Mouse (Mus musculus) left cerebral cortex, adult 11 months (tissue): Measurements from ENCODE around the gene Lrp2bp.

Experiments
- DNase-seq: peaks from one replicate; pipeline ENCODE4 v3.0.0; 2022; ENCODE audit warnings: low spot score

Gene Lrp2bp

DNA sequence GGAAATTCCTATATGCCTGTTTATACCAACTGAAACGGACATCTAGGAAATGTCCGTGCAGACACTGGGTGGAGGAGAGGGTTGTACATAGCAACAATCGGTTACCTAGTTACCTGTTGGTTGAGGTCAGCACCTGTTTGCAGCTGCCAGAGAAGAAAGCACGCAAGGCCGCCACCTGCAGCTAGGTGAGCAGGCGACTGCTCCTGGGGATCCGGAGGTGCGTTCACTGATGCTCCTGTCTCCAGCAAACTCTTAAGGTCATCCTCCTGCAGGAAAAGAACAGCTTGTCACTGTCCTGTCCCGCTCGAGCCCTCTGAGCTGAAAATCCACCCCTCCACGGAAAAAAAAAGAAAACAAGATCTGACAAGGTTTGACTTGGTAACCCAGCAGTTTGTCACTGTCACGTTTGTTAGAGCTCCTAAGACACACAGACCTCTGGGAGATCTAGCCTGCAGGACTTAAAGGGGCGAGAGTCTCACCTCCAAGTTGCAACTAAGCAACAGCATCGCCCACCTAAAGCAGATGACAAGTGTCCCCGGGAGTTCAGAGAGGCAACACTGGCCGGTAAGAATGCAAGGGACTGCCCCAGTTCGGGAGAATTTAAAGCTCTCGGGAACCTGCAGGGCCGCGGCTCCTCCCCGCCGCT lies at the start of gene Lrp2bp:
Lrp2bp (plus strand) TSS at position 166 of the 646 bp plus-strand sequence.
- no peak for DNase-seq

DNA sequence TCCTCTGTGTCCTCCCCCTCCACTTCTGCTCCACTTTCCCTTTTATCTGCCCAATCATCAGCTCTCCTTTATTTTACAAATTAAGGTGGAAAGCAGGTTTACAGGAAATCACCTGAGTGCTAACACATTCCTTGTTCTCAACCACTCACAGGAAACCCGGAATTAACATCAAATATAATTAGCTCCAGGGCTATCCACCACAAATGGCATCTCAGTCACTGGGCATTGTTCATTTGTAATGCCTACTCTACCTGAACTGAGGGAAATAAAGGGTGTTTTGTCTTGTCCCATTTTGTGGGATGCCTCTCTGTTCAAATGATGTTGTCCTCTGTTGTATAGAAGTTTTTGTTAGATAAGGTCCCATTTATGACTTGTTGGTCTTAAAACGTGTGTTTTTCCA lies 48.5 kb upstream of the Lrp2bp start:
- no peak for DNase-seq

DNA sequence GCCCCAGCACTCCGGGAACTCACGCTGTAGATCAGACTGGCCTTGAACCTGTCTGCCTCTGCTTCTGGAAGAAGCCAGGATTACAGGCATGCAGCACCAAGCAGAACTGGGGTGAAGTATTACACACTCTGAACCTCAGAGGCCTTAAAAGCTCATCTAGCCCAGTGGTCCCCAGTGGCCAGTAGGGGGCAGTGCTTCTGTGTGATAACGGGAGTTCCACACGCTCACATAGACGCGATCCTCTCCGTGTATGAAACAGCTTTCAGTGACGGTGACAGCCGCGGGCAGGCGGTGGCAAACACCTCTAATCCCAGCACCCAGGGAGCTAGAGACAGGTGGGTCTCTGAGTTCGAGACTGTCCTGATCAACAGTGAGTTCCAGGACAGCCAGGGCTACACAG lies 28.2 kb upstream of the Lrp2bp start:
- no peak for DNase-seq

DNA sequence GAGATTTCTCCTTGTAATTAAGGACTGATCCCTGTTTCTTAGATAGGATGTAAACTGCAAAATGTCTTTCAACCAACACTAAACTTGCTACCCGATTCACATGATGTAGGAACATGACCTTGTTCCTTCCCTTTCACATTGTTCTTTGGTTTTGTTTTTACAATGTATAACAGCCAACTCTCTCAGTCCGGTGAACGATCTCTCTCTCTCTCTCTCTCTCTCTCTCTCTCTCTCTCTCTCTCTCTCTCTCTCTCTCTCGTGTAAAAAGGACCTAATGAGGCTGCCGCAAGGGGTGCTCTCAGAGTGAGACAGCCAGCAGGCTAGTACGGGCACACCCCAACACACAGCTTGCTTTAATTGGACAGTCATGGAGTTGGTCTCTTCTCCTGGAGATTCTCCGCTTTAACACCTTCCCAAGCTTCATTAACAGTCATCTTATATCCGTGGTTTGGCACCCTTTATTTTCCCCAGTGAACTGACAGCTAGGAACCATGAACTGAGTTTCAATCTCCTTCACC lies 25.1 kb upstream of the Lrp2bp start:
- no peak for DNase-seq

DNA sequence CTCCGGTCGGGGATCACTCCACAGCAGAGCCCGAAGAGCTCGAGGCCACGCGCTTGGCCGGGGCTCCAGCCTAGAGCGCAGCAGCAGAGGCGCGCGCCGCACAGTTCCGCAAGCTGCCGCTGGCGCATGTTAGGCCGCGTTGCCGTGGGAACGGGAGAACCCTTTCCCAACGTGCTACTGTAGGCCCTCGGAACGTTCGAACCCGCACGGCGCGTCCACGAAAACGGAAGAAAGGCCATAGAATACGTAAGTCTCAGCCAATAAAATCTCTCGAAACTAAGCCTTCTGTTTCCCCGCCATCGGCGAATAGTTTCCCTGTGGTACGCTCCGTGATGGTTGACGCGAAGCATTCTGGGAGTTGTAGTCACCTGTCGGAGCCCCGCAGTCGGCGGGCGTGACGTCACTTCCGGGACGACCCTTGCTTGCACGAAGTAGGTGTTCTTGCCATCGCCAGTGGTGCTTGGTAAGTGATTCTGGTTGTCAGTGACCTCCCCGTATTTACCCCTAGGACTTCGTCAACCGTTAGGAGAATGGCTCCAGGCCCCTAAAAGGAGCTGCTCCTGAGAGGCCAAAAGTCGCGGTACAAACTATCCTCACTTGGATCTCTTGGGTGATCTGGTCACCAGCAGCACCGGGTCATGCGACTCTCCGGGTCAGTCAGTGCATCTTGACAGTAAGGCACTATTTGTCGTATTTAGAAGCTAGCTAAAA lies 23.8 kb upstream of the Lrp2bp start, which contains the start of the genes 1700029J07Rik and Ufsp2:
1700029J07Rik (minus strand) TSS at position 127 of the 711 bp plus-strand sequence.
Ufsp2 (plus strand) TSS at position 403 of the 711 bp plus-strand sequence.
- peak; percentile 99 for DNase-seq

DNA sequence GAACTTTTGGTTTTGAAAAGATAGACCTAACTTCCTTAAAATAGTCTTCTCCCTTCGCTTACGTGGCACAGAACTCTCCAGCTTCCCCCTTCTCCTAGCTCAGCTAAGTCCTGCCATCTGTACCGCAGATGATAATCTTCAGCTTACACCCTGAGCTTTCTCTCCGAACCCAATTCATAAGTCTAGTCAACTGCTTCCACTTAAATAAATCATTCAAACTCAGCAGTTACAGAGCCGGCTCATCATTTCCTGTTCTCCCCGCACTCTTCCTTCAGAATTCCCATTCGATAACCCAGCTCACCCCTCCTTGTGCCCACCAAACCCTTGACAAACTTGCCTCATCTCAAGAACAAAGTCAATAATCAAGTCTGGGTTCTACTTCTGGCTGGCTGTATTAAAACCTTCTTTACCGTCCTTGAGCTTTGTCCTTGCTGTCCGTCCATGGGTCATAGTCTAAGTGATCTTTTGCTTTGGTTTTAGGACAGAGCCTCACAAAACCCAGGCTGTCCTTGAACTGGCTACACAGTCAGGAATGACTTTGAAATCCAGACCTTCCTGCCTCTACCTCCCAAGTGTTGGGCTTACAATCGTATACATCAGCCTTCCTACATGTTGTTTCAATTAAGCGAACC lies 23.1 kb upstream of the Lrp2bp start:
- no peak for DNase-seq

DNA sequence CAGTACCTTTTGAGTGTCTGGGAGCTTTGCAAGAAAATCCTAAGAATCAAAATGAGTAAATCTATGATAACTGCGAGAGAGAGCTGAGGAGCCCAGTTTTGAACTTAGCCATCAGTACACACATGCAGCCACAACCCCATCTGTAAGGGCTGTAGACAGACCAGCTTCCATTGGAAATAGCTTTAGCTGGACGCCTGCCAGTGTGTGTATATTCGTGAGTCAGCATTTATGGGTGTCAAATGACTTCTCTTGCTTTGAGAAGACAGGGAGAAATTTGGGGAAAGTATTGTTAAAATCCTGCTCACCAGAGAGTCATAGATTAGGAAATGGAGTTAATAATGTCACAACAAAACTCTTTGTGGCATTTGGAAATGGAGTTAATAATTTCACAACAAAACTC lies 12.4 kb upstream of the Lrp2bp start:
- no peak for DNase-seq

DNA sequence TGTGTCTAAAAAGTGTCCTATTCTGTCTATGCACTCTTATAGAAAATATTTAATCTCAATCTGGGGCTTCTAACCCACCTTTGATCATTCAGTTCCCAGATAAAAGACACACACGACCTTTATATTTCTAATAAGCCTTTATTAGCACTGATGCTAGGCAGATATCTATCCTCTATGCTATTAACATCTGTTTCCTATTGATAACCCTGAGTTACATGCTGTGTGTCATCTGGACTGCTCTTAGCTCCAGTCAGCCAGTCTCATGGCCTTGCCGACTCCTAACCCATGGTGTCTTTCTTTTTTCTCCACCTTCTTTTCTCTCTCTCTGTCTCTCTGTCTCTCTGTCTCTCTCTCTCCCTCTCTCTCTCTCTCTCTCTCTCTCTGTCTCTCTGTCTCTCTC lies 10.9 kb upstream of the Lrp2bp start:
- no peak for DNase-seq

DNA sequence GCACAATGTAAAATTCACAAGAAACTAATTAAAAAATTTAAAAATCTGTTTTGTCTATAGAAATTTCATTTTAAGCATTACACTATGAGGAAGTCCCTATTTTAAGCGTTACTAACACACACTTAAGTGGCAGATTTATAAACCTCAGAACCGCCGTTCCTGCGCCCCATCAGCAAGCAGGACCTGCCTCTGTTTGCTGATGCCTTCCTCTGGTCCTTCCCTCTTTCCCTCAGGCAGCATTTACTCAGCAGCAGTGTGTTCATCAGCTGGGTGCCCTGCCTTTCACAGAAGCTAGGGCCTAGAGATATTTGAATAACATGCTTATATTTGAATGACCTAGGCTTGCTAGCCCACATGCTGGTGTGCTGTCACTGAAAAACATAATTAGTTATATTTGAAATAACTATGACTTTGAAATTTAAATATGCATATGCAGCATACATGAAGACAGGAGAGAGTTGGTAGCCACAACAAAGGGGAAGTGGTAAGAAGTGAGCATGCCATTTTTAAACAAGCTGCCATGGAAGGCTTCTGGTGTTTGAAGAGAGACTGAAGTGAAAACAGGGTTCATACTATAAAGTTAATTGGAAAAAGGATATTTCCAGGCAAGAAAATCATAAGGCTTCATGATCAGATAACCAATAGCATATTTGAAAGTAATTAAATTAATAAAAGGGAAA lies 8.3 kb upstream of the Lrp2bp start:
- no peak for DNase-seq

DNA sequence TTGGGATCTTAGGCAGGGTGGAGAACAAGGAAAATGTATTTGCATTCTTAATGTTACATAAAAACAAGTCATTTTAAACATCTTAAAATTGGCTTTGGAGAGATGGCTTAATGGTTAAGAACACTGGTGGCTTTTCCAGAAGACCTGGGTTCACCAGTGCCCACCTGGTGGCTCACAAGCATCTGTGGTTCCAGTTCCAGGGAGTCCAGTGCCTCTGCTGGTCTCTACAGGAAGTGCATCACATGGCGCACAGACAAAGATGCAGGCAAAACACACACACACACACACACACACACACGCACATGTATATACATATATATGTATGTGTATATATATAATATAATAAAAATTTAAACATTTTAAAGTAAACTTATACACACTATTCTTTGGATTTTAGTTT lies 5.0 kb upstream of the Lrp2bp start:
- DNase-seq = no peak

DNA sequence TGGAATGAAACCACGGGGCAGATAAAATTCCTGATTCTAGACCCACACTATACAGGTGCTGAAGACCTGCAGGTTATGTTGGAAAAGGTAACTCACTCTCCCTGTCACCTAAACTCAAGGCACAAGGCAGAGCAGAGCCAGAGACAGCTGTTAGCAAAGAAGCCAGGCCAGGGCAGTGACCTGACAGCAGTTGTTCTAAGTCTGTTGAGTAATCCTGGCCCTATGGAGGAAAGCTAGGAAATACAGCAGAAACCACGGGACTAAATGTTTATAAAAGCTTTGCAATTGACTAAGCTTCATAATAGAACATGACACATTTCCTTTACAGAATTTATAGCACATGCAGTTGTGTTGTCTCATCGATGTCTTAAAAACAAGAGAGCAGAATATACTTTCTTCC lies 3.5 kb upstream of the Lrp2bp start:
- DNase-seq = no peak

DNA sequence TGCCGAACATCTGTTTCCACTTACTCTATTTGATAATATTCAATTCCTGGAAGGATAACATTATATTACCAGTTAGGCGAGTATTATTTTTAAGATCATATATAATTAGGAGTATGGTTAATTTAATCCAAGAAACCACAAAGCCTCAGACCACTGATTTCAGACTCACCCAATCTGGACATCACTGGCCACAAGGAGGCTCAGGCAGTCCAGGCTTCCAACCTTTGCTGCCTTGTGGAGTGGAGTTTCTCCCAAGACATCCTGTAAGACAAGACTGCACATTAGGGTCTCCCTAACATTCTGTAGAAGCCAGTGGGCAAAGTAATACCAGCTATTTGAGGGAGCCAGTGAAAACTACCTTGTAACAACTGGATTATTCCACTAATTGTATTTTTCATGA lies 875 bp upstream of the Lrp2bp start:
- DNase-seq = no peak

DNA sequence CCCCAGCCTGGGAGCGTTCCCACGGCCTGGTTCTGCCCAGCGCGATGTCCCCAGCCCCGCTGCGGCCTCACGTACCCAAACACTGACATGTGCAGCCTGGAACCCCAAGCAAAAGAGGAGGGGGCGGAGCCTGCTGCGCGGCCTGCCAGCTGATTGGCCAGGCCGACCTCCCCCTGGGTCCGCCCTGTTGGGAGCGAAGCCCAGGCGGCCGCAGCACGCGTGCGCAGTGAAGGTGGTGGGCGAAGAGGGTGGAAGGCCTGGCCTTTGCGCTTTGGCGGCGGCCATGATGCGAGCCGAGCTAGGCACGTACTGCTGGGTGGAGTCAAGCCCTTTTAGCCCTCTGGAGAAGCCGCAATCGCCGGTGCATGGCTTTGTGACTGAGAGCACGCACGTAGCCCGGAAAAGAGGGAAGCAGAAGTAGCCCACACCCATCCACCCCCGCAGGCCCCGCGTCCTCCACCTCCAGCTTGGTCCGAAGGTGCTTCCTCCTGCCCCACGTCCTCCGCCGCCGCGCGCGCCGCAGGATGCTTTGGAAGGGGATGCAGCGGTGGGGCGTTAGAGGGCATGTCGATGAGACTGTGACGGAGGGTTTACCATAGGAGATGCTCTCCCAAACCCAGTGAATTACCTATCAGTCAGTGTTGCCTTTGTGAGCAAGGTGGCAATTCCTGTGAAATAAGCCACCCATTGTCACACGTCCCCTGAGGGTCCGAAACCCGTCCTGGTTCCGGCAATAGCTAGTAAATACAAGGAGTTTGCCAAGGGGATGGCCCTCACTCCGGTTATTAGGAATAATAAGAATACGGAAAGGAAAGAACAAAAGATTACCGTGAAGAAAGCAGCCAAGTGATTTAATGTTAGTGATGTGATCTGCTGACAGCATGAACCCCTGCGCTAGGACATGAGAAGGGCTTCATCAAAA lies 942 bp downstream of the Lrp2bp start:
- peak; percentile 97 for DNase-seq

DNA sequence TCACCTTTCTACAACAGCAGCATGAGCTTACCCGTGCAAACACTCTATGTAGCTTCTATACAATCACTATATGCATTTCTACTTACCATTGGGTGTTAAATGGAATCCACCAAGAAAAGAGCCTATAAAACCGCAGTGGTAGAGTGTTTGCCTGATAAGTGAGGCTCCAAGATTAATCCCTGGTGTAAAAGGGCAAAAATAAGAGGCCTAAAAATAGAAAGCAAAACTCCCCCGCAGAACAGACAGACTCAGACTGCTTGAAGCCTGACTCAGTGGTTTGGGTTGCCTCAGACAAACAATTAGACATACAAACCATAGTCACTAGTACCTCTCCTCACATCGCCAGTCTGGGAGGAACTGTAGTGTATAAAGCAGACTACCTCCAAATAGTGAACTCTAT lies 6.5 kb downstream of the Lrp2bp start, which contains the start of gene Ankrd37:
Ankrd37 (minus strand) TSS at position 112 of the 400 bp plus-strand sequence.
- no peak for DNase-seq

DNA sequence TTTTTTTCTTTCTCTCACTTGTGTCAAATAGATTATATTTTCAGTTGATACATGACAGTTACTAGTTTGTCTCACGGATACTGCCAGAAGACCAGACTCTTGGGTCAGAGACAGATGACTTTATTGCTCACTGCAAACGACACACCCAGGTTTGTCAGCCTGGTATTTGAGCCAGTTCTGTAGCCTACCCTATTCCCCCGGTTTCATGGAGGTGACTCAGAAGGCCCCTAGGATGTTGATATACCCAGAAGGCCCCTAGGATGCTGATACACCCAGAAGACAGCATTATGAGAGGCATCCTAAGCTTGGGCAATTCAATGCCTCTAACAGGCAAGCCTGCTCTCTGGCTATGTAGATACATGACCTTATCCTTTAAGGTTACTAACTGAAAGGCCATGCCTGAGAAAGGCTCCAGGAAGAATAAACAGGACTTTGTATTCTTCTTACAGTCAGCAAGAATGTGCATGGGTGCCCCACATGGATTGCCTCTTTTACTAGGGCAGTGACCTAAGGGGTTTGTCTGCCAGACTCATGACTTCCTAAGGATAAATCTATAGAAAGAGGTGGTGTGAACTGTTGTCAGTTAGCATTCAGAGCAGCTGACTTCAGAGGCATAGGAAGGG lies 8.1 kb downstream of the Lrp2bp start:
- DNase-seq = no peak

DNA sequence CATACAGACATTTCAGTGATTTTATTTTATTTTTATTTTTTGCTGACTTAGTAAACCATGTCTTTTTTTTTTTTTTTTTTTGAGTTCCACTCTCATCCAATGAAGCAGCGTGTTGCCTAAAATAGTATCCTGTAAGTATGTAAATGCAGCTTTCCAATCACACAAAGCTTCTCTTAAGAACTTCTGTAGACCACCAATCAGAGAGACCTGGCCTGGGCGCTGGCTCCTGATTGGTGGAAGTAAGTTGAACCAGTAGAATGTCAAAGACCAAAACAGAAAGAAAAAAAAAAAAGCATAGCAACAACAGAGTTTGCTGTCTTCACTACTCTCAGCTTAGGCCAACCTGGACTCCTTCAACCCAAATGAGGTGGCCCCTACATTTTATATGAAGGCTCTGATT lies 11.2 kb downstream of the Lrp2bp start:
- no peak for DNase-seq

DNA sequence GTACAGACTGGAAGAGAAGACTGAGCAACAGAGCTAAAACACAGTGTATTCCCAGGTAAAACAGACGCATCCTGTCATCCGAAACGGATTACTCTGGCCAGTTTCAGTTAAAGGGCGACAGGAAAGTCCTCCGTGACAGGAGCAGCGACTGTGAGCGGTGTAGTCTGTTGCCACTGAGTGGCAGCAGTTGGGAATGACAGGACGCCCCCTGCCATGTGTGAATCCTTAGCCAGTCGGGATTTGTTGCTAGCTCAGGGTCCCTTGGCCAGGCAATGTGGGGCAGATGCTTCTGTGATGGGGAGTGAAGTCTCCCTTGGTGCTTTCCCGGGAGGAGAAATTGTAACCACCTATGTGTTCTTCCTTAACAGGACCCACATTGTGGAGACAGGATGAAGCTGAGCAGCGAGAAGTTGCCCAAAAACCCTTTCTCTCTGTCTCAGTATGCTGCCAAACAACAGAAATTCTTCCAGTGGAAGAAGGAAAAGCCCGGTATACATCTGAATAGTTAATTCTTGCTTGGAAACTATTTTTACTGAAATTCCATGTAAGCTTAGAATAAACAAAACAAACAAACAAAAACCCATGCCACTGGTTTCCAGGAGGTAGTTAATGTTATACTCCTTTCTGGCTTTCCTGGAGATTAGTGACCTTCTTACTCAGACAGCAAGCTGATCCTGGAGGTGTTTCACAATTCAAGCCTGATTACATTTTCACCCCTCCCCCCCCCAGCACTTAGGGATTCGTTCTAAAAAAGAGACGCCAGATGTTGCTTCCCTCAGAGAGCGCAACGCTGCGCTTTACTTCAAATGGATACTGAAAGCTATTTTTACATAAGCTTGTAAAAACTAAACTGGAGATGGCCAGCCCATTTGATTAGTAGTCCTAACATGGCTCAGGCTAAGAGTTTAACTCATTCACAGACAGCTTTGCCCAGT lies 11.9 kb downstream of the Lrp2bp start:
- DNase-seq = no peak

DNA sequence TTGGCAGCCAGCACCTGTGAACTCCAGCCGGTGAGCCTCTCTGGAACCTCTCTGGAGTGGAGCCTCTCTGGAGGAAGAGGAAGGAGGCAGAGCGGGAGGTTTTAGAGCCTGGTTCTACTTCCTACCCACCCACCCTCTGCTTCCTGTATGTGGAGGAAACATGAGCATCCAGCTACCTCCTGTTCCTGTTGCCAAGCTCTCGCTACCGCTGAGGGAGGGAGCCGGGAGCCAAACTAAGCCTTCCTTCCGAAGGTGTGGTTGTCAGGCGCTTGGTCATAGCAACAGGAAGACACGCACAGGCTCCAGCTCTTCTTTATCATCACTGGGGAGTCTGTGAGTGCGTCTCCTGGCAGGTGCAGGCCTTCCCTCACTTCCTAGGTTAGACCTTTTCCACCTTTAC lies 23.1 kb downstream of the Lrp2bp start:
- DNase-seq = no peak

DNA sequence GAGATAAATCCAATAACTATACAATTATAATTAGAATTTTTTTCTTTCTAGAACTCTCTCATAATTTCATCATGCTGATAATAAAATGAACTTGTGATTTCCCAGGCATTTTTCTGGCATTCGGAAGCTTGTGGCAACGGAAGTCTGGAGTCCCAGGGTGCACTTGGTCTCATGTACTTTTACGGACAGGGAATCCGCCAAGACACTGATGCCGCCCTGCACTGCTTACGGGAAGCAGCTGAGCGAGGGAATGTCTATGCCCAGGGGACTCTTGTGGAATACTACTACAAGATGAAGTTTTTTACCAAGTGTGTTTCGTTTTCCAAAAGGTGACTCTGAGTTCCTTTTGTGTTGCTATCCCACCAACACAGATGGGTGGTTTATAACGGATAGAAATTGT lies 23.7 kb downstream of the Lrp2bp start:
- DNase-seq = no peak

DNA sequence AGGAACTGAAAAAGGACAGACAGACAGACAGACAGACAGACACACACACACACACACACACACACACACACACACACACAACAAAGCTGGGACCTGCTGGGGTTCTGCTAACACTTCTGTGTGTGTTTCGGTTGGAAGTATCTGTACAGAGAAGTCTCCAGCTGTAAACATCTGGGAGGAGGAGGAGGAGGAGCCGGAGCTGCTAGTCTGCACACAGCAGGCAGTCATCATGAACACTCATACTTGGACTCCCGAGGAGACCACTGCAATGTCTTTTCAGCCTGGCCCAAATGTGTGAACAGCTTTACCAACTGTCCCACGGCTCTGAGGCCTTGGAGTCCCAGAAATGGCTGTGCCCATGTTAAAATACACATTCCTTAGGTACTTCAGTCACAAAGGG lies 25.3 kb downstream of the Lrp2bp start:
- DNase-seq = no peak
